Mouse (Mus musculus) testis, adult 2 months (tissue): Measurements from ENCODE around the gene Cx3cr1. TPM values are rescaled to one million over a fixed set of nuclear protein-coding genes. Genes with fewer than 3 reads are reported as not detected.

Source experiments
- H3K27ac ChIP-seq: fragments of 200-500 bp; 2 replicates; pipeline ENCODE4 v1.5.1; 2012; ENCODE audit warnings: low read depth, low read length; ENCODE audit not compliant: control insufficient read depth, insufficient read depth
- H3K27me3 ChIP-seq: fragments of 200-500 bp; 2 replicates; pipeline ENCODE4 v1.6.1; 2012; ENCODE audit warnings: mild to moderate bottlenecking, low read length, moderate library complexity; ENCODE audit not compliant: control insufficient read depth, insufficient read depth
- H3K36me3 ChIP-seq: fragments of 200-500 bp; 2 replicates; pipeline ENCODE4 v1.6.1; 2012; ENCODE audit warnings: mild to moderate bottlenecking, low read length; ENCODE audit not compliant: control insufficient read depth, insufficient read depth
- H3K4me1 ChIP-seq: fragments of 200-500 bp; 2 replicates; pipeline ENCODE4 v1.6.1; 2012; ENCODE audit warnings: low read length; ENCODE audit not compliant: control insufficient read depth, insufficient read depth
- H3K4me3 ChIP-seq: fragments of 200-500 bp; 2 replicates; pipeline ENCODE4 v1.5.1; 2012; ENCODE audit warnings: low read depth, mild to moderate bottlenecking, low read length, moderate library complexity, mixed read lengths; ENCODE audit not compliant: control insufficient read depth
- CTCF ChIP-seq: fragments of 200-500 bp; IDR thresholded peaks from 2 replicates; pipeline ENCODE4 v1.5.1; 2012; ENCODE audit warnings: low read depth, mild to moderate bottlenecking, inconsistent platforms, low read length, moderate library complexity; ENCODE audit not compliant: control insufficient read depth, insufficient read depth, insufficient replicate concordance
- POLR2A ChIP-seq: fragments of 200-500 bp; IDR thresholded peaks from 2 replicates; pipeline ENCODE4 v1.6.1; 2012; ENCODE audit warnings: low read depth, mild to moderate bottlenecking, inconsistent platforms, low read length, moderate library complexity; ENCODE audit not compliant: control insufficient read depth
- polyA plus RNA-seq: library from polyadenylated mRNA; depleted of rRNA; stranded (reverse); fragments of >200 nt; gene quantifications from 2 replicates; pipeline ENCODE4 v1.2.3, GENCODE M21; 2012

Gene Cx3cr1
- polyA plus RNA-seq, 1 experiment, result 2.7 TPM

GRCm38 (mm10) chr9:119983585-119984535 is 85.8 kb downstream of the Cx3cr1 start:
- Histone ChIP-seq H3K4me3 (peak overlapping the region; percentile 90), H3K27ac (peak overlapping the region; percentile 76), H3K27me3 (peaks cover 2% of the 10 kb centered on the region; the same call in 1 of the 2 replicates), H3K36me3 (no peaks in the 10 kb centered on the region), H3K4me1 (peaks cover 34% of the 10 kb centered on the region)
- peak; percentile 80 for TF ChIP-seq POLR2A
- no peak for TF ChIP-seq CTCF

- Histone ChIP-seq H3K27me3 (peaks cover 2% of the 10 kb centered on the region; the same call in 1 of the 2 replicates), H3K27ac (peak overlapping the region; percentile 72), H3K4me1 (peaks cover 34% of the 10 kb centered on the region), H3K4me3 (peak overlapping the region; percentile 90), H3K36me3 (no peaks in the 10 kb centered on the region)
- TF ChIP-seq POLR2A (peak; percentile 71; the same call in 1 of the 2 replicates), CTCF (no peak)
Measured at GRCm38 (mm10) chr9:119982956-119983551, 86.6 kb downstream of the Cx3cr1 start.

- Histone ChIP-seq H3K4me3 (peak overlapping the region; percentile 90), H3K36me3 (no peaks in the 10 kb centered on the region), H3K27me3 (peaks cover 2% of the 10 kb centered on the region; the same call in 1 of the 2 replicates), H3K4me1 (peaks cover 34% of the 10 kb centered on the region), H3K27ac (peak overlapping the region; percentile 72)
- TF ChIP-seq POLR2A (no peak), CTCF (peak; percentile 7; the same call in 1 of the 2 replicates)
Measured at GRCm38 (mm10) chr9:119982241-119982811, 87.4 kb downstream of the Cx3cr1 start.

GRCm38 (mm10) chr9:119981183-119982179 is 88.2 kb downstream of the Cx3cr1 start:
- Histone ChIP-seq H3K27ac (peak overlapping the region; percentile 39; the same call in 1 of the 2 replicates), H3K36me3 (no peaks in the 10 kb centered on the region), H3K4me1 (peaks cover 40% of the 10 kb centered on the region)

GRCm38 (mm10) chr9:119980770-119981182 is 88.9 kb downstream of the Cx3cr1 start:
- Histone ChIP-seq H3K27me3 (peaks cover 2% of the 10 kb centered on the region; the same call in 1 of the 2 replicates), H3K27ac (peak overlapping the region; percentile 27; the same call in 1 of the 2 replicates), H3K4me1 (peaks cover 40% of the 10 kb centered on the region), H3K36me3 (no peaks in the 10 kb centered on the region), H3K4me3 (peak overlapping the region; percentile 90)
- TF ChIP-seq POLR2A, result no peak

More at GRCm38 (mm10) chr9:119981183-119982179, 88.2 kb downstream of the Cx3cr1 start:
- H3K27me3 ChIP-seq, result peaks cover 2% of the 10 kb centered on the region; the same call in 1 of the 2 replicates
- TF ChIP-seq POLR2A (no peak), CTCF (no peak)
- peak overlapping the region; percentile 90 for H3K4me3 ChIP-seq

GRCm38 (mm10) chr9:119979749-119980148 is 89.9 kb downstream of the Cx3cr1 start:
- H3K27ac ChIP-seq, result no peak overlapping the region
- TF ChIP-seq CTCF (no peak), POLR2A (peak; percentile 27; the same call in 1 of the 2 replicates)
- peaks cover 43% of the 10 kb centered on the region for H3K4me1 ChIP-seq
- H3K4me3 ChIP-seq, result no peak overlapping the region; the same call in 1 of the 2 replicates
- no peaks in the 10 kb centered on the region for H3K36me3 ChIP-seq
- H3K27me3 ChIP-seq, result peaks cover 2% of the 10 kb centered on the region; the same call in 1 of the 2 replicates
